Mouse (Mus musculus) skeletal muscle tissue, adult 2 months (tissue): Measurements from ENCODE around the gene H2al1b.
A peak's percentile ranks its signal among the peaks of the same experiment; 100 is the strongest.
"Not testable (repeated sequence)": the region's sequence is repeated elsewhere in the genome, so short reads cannot be mapped to it uniquely, and the experiment has no call there.

Experiments
- DNase-seq: peaks from one replicate; pipeline ENCODE4 v3.0.0-alpha.2; 2012; ENCODE audit warnings: low read depth, low spot score

Gene H2al1b

DNA sequence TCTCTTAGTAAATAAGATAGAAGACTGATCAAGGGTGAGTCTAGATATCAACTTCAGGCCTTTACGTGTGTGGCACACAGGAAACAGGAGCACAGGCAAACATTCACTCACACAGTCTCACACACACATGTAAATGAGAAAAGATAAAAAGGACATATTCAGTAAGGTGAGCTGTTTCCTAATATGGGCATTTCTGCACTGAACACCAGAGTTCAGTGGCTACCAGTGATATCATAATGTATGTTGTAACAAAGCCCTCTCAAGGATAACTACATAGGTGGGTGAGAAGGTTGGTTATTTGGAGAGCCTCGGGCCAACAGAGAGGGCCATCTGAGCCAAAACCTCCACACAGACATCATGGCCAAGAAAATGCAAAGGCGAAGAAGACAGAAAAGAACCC, at the start of gene H2al1b:
Gene H2al1b, plus strand, starts transcription at position 301 of the 400 bp plus-strand sequence.
- not testable (repeated sequence) for DNase-seq

DNA sequence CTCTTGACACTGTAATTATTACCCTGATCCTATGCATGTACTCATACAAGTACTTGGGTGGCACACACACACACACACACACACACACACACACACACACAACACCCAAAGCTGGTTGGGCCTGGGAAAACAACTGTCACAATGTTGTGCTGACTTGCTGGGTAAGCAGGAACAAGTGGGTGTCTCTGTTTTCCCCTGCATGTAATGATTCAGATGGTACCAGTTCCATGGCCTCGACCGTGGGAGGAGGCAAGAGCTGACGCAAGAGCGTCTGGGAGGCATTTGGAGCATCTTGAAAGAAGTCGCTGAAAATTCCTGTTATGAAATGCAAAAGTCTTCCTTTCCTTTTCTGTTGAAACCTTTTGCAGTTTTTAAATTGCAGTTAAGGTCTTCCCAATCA, 48.2 kb upstream of the H2al1b start:
- DNase-seq = no peak

DNA sequence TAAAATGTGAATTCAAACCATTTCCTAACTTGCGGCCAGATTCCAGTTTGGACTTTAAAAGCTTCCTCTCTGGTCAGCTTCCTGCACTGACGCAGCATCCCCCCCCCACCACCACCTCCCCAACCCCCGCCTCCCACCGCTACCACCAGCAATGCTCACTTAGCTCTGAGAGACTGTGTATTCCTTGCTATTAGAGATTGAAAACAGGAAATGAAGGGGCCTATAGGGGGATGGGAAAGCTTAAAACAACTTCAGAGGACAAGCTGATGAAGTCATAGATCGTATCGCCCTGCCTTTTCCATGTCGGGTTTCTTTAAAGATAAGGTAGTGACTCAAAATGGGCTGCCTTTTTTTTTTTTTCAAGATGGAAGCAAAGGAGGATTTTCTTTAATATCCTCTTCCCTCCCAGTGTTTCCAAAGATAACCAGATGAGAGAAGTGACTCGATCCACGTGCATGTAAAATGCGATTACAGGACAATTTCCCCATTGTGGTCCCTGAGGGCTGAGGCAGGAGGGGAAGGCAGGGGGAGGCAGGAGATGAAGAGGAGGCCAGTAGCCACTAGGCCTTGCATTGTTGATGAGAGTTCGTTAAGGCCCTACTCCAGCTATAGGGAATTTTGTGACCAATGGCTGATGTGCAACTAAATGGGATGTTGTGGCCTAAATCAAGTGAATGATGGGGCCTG, 47.6 kb upstream of the H2al1b start:
- DNase-seq = no peak

DNA sequence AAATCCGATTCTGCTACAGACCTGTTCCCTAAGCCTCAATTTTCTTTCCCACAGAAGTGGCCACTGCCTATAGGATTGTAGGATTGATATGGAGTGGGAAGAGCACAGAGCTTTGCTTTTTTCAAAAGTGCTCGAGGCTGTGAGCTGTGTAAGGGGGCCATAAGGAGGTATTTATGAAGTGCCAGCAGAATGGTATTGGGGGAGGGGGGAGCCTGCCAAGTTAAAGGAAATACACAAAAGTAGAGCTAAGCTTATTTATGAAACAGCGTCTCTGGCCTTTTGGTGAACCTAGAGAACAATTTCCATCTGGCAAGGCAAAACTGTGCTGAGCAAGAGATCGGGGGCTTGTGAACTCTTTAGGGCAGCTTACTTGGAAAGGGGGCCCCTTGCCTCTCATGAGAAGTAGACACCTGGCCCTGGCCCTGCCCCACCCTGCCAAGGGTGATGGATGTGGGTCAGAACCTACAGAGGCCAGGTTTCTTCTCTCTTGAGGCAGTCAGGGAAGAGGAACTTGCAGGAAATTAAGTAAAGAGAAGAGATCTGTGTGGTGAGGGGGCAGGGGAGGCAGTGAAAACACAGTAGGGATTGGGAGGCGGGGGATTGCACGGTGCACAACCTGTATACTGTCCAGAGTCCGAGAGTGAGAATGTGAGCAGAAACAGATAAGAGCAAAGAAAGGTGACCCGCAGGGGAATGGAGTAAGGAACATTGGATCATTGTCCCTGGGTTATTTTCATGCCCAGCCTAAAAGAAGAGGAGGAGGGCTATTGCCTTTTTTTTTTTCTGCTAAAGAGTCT, 46.5 kb upstream of the H2al1b start:
- no peak for DNase-seq

DNA sequence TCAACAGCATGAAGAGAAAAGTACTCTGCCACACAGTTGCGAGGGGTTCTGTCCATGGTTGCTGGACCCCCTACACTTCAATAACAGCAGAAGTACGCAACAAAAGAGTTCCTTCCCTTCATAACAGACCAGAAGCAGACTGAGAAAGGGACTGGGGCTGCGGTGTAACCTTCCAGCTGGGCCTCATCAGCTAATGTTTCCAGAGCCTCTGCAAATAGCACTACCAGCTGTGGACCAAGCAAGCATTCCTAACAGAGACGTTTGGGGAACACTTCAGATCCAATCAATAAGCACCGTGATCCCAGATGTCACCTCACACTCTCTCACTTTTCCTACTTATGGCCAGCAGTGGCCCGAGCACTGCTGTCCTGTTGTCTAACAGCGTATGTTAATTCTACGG, 37.3 kb upstream of the H2al1b start:
- DNase-seq = no peak

DNA sequence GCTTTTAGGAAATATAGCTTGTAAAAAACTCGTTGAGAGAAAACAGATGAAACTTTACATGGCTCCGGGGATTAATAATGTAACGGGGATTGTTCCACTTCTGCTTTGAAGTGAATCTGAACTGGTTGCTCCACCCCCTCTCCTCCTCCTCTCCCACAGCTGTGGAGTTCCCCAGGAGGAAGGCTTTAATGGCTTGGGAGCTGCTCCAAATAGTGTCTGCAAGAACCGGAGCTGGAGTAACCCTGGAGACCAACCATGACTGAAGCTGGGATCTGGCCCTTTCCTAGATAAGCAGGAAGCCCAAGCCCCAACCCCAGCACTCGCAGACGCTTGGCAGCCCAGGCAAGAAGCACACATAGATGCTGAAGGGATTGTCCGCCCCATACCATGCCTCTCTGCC, 34.4 kb upstream of the H2al1b start:
- peak; percentile 38 for DNase-seq

DNA sequence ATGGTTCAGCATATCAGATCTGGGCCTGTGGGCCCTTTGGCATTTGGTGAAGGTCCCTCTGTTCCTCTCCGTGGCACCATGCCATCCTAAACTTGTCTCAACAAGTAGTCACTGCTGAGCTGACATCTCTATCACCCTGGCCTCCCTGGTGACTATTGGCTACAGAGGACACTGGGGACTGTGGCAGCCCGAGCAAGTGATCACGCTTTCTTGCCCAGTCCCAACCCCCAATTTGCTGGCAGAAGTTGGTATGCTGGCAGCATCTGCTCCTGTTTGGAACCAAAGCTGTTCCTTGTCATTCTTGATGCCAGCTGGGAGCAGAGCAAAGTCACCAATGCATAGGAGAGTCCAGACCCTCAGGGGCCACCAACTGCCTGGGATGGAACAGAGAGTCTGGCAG, 33.2 kb upstream of the H2al1b start:
- no peak for DNase-seq

DNA sequence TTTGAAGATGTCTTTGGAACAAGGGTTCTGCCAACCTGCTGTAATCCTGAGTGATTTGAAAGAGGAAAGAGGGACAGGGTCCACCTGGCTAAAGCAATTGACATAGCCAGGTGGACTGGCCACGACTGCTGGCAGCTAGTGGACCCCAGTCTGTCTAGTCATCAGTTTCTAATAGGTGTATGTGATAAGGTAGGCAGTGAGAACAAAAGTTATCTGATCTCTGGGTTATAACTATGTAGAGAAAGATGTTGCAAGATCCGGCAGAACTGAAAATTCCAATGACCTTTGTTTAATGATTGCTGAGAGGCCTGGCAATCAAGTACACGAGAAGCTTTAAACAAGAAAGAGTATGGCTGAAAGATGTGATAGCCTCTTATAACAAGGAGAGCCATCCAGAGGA, 29.0 kb upstream of the H2al1b start:
- no peak for DNase-seq

DNA sequence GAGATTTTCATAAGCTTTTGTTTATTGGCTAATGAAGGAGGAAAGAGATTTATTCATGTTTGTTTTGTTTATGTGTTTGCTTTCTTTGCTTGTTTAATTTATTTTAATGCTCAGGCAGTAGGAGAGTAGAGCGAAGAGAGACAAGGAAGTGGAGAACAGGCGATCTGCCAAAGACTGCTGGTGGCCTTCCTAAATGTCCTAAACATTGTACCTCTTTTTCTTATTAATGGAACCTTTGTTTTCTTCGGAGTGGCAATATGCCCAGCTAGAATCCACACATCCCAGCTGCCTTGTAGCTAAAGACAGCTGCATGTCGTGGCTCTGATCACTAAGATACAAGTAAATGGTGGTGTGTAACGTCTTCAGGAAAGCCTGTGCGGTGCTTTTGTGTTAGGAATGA, 25.1 kb upstream of the H2al1b start:
- DNase-seq = no peak

DNA sequence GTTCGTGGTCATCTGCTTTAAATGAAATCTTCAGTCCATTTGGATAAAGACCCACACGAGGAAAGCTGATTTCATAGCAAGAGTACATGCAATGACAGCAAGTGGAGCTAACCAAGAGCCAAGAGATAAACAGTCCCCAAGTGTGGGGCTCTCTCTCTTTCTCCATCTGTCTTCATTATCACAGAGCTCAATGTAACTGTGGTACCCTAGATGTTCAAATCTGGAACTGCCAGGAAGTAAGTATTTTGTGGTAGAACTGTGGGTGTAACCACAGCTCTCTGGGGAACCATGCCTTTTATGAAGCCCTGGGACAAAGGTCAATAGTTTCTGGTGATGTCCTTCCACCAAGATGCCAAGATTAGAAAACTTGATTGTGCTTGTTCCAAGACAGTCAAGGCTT, 21.5 kb upstream of the H2al1b start:
- no peak for DNase-seq

DNA sequence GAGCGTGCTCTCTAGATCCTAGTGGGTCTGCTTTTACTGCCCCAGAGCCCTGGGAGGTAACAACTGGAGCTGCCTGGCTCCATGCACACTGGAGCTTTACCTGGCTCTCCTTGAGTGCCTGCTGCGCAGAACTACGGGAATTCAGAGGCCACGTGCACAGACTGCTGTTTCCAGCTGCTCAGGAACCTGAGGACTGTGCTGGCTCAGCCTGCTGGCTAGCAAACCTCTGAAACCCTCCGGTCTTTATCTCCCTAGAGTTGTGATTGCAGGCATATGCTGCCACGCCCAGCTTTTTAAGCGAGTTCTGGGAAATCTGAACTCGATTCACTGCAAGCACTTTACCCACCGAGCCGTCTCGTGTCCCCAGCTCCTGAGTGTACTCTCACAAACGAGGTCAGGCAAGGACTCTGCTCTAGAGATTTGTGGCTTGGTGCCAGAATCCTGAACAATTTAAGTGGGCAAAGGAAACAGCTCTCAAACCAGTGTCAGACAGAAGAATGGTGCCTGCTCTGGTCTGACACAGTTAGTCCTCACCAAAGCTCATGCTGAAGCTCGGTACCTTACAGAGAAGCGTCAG, 13.8 kb upstream of the H2al1b start:
- no peak for DNase-seq

DNA sequence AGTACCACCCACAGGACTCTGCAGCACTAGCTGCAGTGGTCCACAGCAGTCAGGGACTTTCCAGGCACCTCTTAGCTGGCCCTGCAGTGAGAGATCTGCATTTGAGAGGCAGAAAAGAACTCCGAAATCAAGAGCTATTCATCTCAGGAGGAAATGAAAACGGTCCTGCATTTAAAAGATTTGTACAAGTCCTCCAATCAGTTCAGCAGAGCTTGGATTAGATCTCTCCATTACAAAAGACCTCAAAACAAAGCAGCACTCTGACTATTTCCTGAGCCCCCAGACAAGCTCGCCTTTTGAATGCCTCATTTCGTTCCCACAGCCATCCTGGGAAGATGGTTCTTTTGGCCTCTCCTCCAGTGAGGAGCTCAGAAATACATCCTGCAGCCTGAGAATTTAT, 13.0 kb upstream of the H2al1b start:
- no peak for DNase-seq

DNA sequence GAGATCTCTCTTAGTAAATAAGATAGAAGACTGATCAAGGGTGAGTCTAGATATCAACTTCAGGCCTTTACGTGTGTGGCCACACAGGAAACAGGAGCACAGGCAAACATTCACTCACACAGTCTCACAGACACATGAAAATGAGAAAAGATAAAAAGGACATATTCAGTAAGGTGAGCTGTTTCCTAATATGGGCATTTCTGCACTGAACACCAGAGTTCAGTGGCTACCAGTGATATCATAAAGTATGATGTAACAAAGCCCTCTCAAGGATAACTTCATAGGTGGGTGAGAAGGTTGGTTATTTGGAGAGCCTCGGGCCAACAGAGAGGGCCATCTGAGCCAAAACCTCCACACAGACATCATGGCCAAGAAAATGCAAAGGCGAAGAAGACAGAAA, 3.3 kb upstream of the H2al1b start, which contains the start of gene H2al1a:
Gene H2al1a, plus strand, starts transcription at position 301 of the 400 bp plus-strand sequence.
- DNase-seq = not testable (repeated sequence)

DNA sequence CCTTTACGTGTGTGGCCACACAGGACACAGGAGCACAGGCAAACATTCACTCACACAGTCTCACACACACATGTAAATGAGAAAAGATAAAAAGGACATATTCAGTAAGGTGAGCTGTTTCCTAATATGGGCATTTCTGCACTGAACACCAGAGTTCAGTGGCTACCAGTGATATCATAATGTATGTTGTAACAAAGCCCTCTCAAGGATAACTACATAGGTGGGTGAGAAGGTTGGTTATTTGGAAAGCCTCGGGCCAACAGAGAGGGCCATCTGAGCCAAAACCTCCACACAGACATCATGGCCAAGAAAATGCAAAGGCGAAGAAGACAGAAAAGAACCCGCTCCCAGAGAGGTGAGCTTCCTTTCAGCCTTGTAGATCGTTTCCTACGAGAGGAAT, 3.1 kb downstream of the H2al1b start, which contains the start of gene H2al1c:
Gene H2al1c, plus strand, starts transcription at position 301 of the 400 bp plus-strand sequence.
- not testable (repeated sequence) for DNase-seq

DNA sequence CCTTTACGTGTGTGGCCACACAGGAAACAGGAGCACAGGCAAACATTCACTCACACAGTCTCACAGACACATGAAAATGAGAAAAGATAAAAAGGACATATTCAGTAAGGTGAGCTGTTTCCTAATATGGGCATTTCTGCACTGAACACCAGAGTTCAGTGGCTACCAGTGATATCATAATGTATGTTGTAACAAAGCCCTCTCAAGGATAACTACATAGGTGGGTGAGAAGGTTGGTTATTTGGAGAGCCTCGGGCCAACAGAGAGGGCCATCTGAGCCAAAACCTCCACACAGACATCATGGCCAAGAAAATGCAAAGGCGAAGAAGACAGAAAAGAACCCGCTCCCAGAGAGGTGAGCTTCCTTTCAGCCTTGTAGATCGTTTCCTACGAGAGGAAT, 6.3 kb downstream of the H2al1b start, which contains the start of gene H2al1d:
Gene H2al1d, plus strand, starts transcription at position 301 of the 400 bp plus-strand sequence.
- DNase-seq = not testable (repeated sequence)

DNA sequence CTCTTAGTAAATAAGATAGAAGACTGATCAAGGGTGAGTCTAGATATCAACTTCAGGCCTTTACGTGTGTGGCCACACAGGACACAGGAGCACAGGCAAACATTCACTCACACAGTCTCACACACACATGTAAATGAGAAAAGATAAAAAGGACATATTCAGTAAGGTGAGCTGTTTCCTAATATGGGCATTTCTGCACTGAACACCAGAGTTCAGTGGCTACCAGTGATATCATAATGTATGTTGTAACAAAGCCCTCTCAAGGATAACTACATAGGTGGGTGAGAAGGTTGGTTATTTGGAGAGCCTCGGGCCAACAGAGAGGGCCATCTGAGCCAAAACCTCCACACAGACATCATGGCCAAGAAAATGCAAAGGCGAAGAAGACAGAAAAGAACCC, 9.4 kb downstream of the H2al1b start, which contains the start of gene H2al1e:
Gene H2al1e, plus strand, starts transcription at position 301 of the 400 bp plus-strand sequence.
- not testable (repeated sequence) for DNase-seq

DNA sequence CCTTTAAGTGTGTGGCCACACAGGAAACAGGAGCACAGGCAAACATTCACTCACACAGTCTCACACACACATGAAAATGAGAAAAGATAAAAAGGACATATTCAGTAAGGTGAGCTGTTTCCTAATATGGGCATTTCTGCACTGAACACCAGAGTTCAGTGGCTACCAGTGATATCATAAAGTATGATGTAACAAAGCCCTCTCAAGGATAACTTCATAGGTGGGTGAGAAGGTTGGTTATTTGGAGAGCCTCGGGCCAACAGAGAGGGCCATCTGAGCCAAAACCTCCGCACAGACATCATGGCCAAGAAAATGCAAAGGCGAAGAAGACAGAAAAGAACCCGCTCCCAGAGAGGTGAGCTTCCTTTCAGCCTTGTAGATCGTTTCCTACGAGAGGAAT, 12.6 kb downstream of the H2al1b start, which contains the start of gene H2al1f:
Gene H2al1f, plus strand, starts transcription at position 301 of the 400 bp plus-strand sequence.
- not testable (repeated sequence) for DNase-seq

DNA sequence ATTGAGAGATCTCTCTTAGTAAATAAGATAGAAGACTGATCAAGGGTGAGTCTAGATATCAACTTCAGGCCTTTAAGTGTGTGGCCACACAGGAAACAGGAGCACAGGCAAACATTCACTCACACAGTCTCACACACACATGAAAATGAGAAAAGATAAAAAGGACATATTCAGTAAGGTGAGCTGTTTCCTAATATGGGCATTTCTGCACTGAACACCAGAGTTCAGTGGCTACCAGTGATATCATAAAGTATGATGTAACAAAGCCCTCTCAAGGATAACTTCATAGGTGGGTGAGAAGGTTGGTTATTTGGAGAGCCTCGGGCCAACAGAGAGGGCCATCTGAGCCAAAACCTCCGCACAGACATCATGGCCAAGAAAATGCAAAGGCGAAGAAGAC, 15.7 kb downstream of the H2al1b start, which contains the start of gene H2al1g:
Gene H2al1g, plus strand, starts transcription at position 301 of the 400 bp plus-strand sequence.
- not testable (repeated sequence) for DNase-seq

DNA sequence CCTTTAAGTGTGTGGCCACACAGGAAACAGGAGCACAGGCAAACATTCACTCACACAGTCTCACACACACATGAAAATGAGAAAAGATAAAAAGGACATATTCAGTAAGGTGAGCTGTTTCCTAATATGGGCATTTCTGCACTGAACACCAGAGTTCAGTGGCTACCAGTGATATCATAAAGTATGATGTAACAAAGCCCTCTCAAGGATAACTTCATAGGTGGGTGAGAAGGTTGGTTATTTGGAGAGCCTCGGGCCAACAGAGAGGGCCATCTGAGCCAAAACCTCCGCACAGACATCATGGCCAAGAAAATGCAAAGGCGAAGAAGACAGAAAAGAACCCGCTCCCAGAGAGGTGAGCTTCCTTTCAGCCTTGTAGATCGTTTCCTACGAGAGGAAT, 19.0 kb downstream of the H2al1b start, which contains the start of gene H2al1h:
Gene H2al1h, plus strand, starts transcription at position 301 of the 400 bp plus-strand sequence.
- DNase-seq = not testable (repeated sequence)

DNA sequence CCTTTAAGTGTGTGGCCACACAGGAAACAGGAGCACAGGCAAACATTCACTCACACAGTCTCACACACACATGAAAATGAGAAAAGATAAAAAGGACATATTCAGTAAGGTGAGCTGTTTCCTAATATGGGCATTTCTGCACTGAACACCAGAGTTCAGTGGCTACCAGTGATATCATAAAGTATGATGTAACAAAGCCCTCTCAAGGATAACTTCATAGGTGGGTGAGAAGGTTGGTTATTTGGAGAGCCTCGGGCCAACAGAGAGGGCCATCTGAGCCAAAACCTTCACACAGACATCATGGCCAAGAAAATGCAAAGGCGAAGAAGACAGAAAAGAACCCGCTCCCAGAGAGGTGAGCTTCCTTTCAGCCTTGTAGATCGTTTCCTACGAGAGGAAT, 22.1 kb downstream of the H2al1b start, which contains the start of gene H2al1i:
Gene H2al1i, plus strand, starts transcription at position 301 of the 400 bp plus-strand sequence.
- DNase-seq = not testable (repeated sequence)

DNA sequence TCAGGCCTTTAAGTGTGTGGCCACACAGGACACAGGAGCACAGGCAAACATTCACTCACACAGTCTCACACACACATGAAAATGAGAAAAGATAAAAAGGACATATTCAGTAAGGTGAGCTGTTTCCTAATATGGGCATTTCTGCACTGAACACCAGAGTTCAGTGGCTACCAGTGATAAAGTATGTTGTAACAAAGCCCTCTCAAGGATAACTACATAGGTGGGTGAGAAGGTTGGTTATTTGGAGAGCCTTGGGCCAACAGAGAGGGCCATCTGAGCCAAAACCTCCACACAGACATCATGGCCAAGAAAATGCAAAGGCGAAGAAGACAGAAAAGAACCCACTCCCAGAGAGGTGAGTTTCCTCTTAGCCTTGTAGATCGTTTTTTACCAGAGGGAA, 25.3 kb downstream of the H2al1b start, which contains the start of gene H2al1j:
Gene H2al1j, plus strand, starts transcription at position 301 of the 400 bp plus-strand sequence.
- not testable (repeated sequence) for DNase-seq

DNA sequence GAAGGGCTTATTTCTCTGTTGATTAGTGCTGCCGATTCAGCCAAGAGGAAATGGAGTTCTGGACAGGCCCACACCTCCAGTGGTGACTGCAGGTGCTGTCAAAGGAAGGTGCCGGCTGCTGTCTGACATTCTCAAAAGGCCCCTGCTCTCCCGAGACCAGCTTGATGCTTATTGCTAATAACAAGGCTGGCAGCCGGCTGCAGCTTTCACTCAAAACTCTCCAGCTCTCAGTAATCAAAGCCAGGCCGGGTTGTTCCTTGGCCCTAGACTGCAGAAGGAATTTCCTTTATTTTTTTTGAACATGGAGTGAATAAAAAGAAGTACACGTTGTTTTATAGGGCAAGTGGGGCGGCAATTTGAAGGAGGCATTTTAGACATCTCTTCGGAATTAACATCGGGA, 43.5 kb downstream of the H2al1b start:
- DNase-seq = no peak
